Mouse (Mus musculus): ENCODE measurements at regions not wholly inside any gene's neighbourhood (a gene's known extent, or its start where the extent isn't known, plus 50 kb on each side); places are given as distances from the start of the nearest gene placed in this dataset.

GRCm38 (mm10) chr16:25478300-25478699 lies 191.7 kb downstream of the Tprg start:
- no peak overlapping the region for H3K4me2 ChIP-seq (ENCODE audit: low read length)
- no peak for ATAC-seq
- WGBS, result 69% methylated on average over 2 of the region's 2 CpGs

GRCm38 (mm10) chr16:25483831-25484254 lies 197.2 kb downstream of the Tprg start:
- no peaks in the 10 kb centered on the region for H3K9me3 ChIP-seq (replicated peaks; ENCODE audit: control insufficient read depth, low read length)
- peak; percentile 68 for DNase-seq (ENCODE audit: low spot score)
- WGBS, result 44% methylated on average over 5 of the region's 5 CpGs
- H3K4me2 ChIP-seq (ENCODE audit: low read length), result no peak overlapping the region
- no peaks in the 10 kb centered on the region for H3K36me3 ChIP-seq (ENCODE audit: control insufficient read depth, insufficient read depth, low read length)
- no peak overlapping the region for H3K27ac ChIP-seq (ENCODE audit: low read depth, low read length)
- no peak overlapping the region for H3K4me3 ChIP-seq (ENCODE audit: low read depth, low read length)
- no peaks in the 10 kb centered on the region for H3K4me1 ChIP-seq (ENCODE audit: control insufficient read depth, insufficient read depth, low read length)
- H3K27me3 ChIP-seq (replicated peaks; ENCODE audit: control insufficient read depth, insufficient read depth, low read length), result no peaks in the 10 kb centered on the region
- peak; percentile 77 for ATAC-seq
- H3K9ac ChIP-seq (ENCODE audit: low read length), result no peak overlapping the region

More at GRCm38 (mm10) chr16:25478300-25478699, 191.7 kb downstream of the Tprg start:
- Histone ChIP-seq H3K9ac (ENCODE audit: low read length) (no peak overlapping the region), H3K4me1 (ENCODE audit: control insufficient read depth, insufficient read depth, low read length) (no peaks in the 10 kb centered on the region), H3K27ac (ENCODE audit: low read depth, low read length) (no peak overlapping the region), H3K9me3 (replicated peaks; ENCODE audit: control insufficient read depth, low read length) (no peaks in the 10 kb centered on the region), H3K27me3 (replicated peaks; ENCODE audit: control insufficient read depth, insufficient read depth, low read length) (no peaks in the 10 kb centered on the region), H3K36me3 (ENCODE audit: control insufficient read depth, insufficient read depth, low read length) (no peaks in the 10 kb centered on the region), H3K4me3 (ENCODE audit: low read depth, low read length) (no peak overlapping the region)
- DNase-seq (ENCODE audit: low spot score), result no peak

DNA sequence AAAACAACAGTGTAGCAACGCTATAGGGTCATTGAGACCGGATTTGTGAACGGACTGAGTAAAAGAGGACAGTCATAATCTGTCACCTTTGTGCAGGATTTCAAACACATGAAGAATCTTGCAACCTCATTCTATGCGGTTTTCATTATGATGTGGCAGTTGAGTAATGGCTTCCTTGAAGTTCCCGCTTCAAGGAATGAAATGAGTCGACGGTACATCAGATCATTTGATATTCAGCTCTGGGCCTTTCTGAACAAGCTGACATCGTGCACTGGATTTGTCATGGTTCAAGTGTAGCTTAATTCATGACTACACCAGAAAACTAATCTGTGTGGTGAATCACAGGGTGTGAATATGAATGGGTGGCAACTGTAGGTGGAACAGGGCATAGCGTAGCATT lies 198.4 kb downstream of the Tprg start:
- Histone ChIP-seq H3K4me3 (ENCODE audit: low read depth, low read length) (no peak overlapping the region), H3K36me3 (ENCODE audit: control insufficient read depth, insufficient read depth, low read length) (no peaks in the 10 kb centered on the region), H3K27me3 (replicated peaks; ENCODE audit: control insufficient read depth, insufficient read depth, low read length) (no peaks in the 10 kb centered on the region), H3K4me1 (ENCODE audit: control insufficient read depth, insufficient read depth, low read length) (no peaks in the 10 kb centered on the region), H3K9ac (ENCODE audit: low read length) (no peak overlapping the region), H3K27ac (ENCODE audit: low read depth, low read length) (no peak overlapping the region), H3K9me3 (replicated peaks; ENCODE audit: control insufficient read depth, low read length) (no peaks in the 10 kb centered on the region), H3K4me2 (ENCODE audit: low read length) (no peak overlapping the region)
- ATAC-seq, result no peak
- DNase-seq (ENCODE audit: low spot score), result no peak
- 90% methylated on average over 9 of the region's 9 CpGs for WGBS

DNA sequence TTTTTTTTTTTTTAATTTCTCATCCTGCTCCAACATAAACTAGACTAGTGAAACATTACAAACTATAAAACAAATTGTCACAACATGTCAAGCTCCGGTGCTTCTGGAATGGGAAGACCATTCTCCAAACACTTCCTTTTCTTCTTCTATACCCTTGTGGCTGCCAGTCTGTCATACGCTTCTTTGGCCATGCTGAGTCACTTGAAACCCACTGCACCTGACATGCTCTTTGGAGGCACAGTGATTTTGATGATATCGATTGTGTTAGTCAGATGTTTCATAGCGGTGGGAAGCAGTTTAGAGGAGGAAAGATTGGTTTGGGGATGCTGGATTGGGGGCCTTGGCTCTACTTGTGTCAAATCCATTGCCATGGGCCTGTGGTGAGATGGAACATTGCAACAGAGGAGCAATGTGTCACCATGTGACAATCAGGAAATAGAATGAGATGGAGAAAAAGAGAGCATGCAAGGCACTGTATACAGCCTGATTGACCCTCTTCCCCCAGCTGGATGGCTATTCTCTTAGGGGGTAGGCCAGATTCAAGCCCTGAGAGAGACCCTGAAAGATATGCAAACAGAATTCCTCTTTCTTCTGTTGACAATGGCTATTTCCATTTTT lies 197.0 kb upstream of the Trp63 start:
- 90% methylated on average over 4 of the region's 4 CpGs for WGBS

GRCm38 (mm10) chr16:25490847-25491246 lies 192.7 kb upstream of the Trp63 start:
- H3K36me3 ChIP-seq (ENCODE audit: control insufficient read depth, insufficient read depth, low read length), result no peaks in the 10 kb centered on the region
- H3K4me1 ChIP-seq (ENCODE audit: control insufficient read depth, insufficient read depth, low read length), result no peaks in the 10 kb centered on the region
- no peak overlapping the region for H3K4me3 ChIP-seq (ENCODE audit: low read depth, low read length)
- H3K4me2 ChIP-seq (ENCODE audit: low read length), result no peak overlapping the region
- no peak overlapping the region for H3K9ac ChIP-seq (ENCODE audit: low read length)
- no peaks in the 10 kb centered on the region for H3K9me3 ChIP-seq (replicated peaks; ENCODE audit: control insufficient read depth, low read length)
- peak; percentile 26; the same call in 1 of the 2 replicates for ATAC-seq
- no peak overlapping the region for H3K27ac ChIP-seq (ENCODE audit: low read depth, low read length)
- 31% methylated on average over 3 of the region's 3 CpGs for WGBS
- peak; percentile 23 for DNase-seq (ENCODE audit: low spot score)
- no peaks in the 10 kb centered on the region for H3K27me3 ChIP-seq (replicated peaks; ENCODE audit: control insufficient read depth, insufficient read depth, low read length)

More for the DNA sequence above, 197.0 kb upstream of the Trp63 start:
- Histone ChIP-seq H3K27me3 (replicated peaks; ENCODE audit: control insufficient read depth, insufficient read depth, low read length) (no peaks in the 10 kb centered on the region), H3K4me1 (ENCODE audit: control insufficient read depth, insufficient read depth, low read length) (no peaks in the 10 kb centered on the region), H3K9ac (ENCODE audit: low read length) (no peak overlapping the region), H3K9me3 (replicated peaks; ENCODE audit: control insufficient read depth, low read length) (no peaks in the 10 kb centered on the region), H3K4me3 (ENCODE audit: low read depth, low read length) (no peak overlapping the region), H3K27ac (ENCODE audit: low read depth, low read length) (no peak overlapping the region), H3K36me3 (ENCODE audit: control insufficient read depth, insufficient read depth, low read length) (no peaks in the 10 kb centered on the region), H3K4me2 (ENCODE audit: low read length) (no peak overlapping the region)
- ATAC-seq (no peak), DNase-seq (ENCODE audit: low spot score) (no peak)

DNA sequence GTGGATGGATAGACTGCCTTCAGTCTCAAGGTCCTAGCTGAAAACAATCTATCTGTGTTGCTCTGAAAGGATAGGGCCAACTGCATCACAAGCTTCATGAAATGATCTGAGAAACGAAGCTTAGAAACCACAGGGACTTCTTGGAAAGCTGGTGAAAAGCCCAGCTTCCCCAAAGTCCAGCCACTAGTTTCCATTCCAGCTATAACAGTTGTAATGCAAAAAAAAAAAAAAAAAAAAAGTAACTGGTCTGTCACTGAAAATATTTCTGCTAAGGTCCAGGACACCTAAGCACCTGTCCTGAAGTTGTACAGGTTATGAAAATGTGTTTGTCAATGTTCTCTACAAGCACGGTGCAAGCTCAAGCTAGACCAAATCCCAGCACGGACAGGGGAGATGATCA lies 189.4 kb upstream of the Trp63 start:
- Histone ChIP-seq H3K4me2 (ENCODE audit: low read length) (no peak overlapping the region), H3K27me3 (replicated peaks; ENCODE audit: control insufficient read depth, insufficient read depth, low read length) (no peaks in the 10 kb centered on the region), H3K9me3 (replicated peaks; ENCODE audit: control insufficient read depth, low read length) (no peaks in the 10 kb centered on the region), H3K36me3 (ENCODE audit: control insufficient read depth, insufficient read depth, low read length) (no peaks in the 10 kb centered on the region), H3K9ac (ENCODE audit: low read length) (no peak overlapping the region), H3K4me1 (ENCODE audit: control insufficient read depth, insufficient read depth, low read length) (no peaks in the 10 kb centered on the region), H3K4me3 (ENCODE audit: low read depth, low read length) (no peak overlapping the region), H3K27ac (ENCODE audit: low read depth, low read length) (no peak overlapping the region)
- ATAC-seq (no peak), DNase-seq (ENCODE audit: low spot score) (no peak)
- WGBS, result 88% methylated on average over 3 of the region's 3 CpGs

DNA sequence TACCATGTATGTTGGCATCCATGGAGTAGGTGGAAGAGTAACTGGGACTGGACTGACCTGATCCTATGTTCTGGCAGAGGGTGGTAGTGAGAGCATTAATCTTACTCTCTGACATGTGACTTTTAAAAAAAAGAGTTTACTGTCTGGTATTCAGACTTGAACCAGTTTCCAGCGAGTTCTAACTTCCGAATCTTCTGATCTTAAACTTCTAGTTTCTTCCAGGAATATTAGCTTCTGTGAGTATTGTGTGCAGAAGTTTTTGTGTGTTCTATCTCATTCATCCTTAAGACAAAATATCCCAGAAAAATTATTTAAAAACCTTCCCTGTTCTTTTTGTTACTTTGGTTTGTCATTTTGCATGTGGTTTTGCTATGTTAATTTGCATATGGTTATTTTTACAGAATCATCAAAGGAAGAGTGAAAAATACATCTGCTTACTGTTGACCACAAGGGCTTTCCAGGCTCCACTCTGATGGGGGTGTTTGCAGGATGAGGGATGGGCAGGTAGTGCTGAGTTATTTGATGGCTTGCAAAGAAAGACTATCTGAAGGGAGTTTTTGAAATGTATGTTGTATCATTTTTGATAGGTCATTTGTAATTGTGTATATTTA lies 187.9 kb upstream of the Trp63 start:
- H3K9ac ChIP-seq (ENCODE audit: low read length), result no peak overlapping the region
- no peaks in the 10 kb centered on the region for H3K36me3 ChIP-seq (ENCODE audit: control insufficient read depth, insufficient read depth, low read length)
- WGBS, result 91% methylated on average over 2 of the region's 2 CpGs
- no peaks in the 10 kb centered on the region for H3K4me1 ChIP-seq (ENCODE audit: control insufficient read depth, insufficient read depth, low read length)
- no peaks in the 10 kb centered on the region for H3K27me3 ChIP-seq (replicated peaks; ENCODE audit: control insufficient read depth, insufficient read depth, low read length)
- no peak for DNase-seq (ENCODE audit: low spot score)
- H3K4me3 ChIP-seq (ENCODE audit: low read depth, low read length), result no peak overlapping the region
- H3K27ac ChIP-seq (ENCODE audit: low read depth, low read length), result no peak overlapping the region
- no peaks in the 10 kb centered on the region for H3K9me3 ChIP-seq (replicated peaks; ENCODE audit: control insufficient read depth, low read length)
- no peak for ATAC-seq
- H3K4me2 ChIP-seq (ENCODE audit: low read length), result no peak overlapping the region

GRCm38 (mm10) chr16:25504829-25505228 lies 178.7 kb upstream of the Trp63 start:
- H3K27me3 ChIP-seq (replicated peaks; ENCODE audit: control insufficient read depth, insufficient read depth, low read length), result no peaks in the 10 kb centered on the region
- no peak overlapping the region for H3K27ac ChIP-seq (ENCODE audit: low read depth, low read length)
- no peaks in the 10 kb centered on the region for H3K4me1 ChIP-seq (ENCODE audit: control insufficient read depth, insufficient read depth, low read length)
- H3K4me3 ChIP-seq (ENCODE audit: low read depth, low read length), result no peak overlapping the region
- DNase-seq (ENCODE audit: low spot score), result no peak
- no peak overlapping the region for H3K4me2 ChIP-seq (ENCODE audit: low read length)
- ATAC-seq, result no peak
- H3K36me3 ChIP-seq (ENCODE audit: control insufficient read depth, insufficient read depth, low read length), result no peaks in the 10 kb centered on the region
- 77% methylated on average over 3 of the region's 3 CpGs for WGBS
- H3K9me3 ChIP-seq (replicated peaks; ENCODE audit: control insufficient read depth, low read length), result no peaks in the 10 kb centered on the region
- no peak overlapping the region for H3K9ac ChIP-seq (ENCODE audit: low read length)

DNA sequence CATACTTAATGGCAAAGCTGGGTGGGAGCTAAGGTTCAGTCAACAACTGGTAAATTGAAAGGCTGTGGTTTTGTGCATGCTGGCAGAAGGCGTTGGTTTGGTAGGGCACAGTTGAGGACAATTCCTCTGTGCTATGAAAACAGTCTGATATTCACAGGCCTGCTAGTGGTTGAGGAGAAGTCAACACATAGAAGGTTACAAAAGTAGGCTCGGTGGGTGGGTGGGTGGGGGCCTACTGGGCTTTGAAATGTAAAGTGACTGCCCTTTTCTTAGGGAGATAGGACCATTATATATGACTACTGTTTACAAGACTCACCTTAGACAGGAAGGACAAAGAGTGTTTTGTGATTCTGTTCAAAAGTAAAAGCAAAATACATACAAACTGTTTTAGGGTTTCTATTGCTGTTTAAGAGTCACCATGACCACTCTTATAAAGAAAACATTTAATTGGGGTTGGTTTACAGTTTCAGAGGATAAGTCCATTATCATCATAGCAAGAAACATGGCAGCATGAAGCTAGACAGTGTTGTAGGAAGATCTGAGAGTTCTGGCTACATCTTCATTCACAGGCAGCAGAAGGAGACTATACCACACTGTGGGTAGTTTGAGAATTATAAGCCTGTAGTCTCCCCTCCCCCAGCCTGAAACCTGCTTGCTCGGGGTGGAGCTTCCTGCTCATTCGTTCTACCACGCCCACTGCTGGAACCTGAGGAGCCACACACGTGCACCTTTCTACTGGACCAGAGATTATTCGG lies 166.3 kb upstream of the Trp63 start:
- Histone ChIP-seq H3K36me3 (ENCODE audit: control insufficient read depth, insufficient read depth, low read length) (no peaks in the 10 kb centered on the region), H3K27me3 (replicated peaks; ENCODE audit: control insufficient read depth, insufficient read depth, low read length) (no peaks in the 10 kb centered on the region), H3K4me3 (ENCODE audit: low read depth, low read length) (no peak overlapping the region), H3K4me2 (ENCODE audit: low read length) (no peak overlapping the region), H3K9me3 (replicated peaks; ENCODE audit: control insufficient read depth, low read length) (no peaks in the 10 kb centered on the region), H3K27ac (ENCODE audit: low read depth, low read length) (no peak overlapping the region), H3K9ac (ENCODE audit: low read length) (no peak overlapping the region), H3K4me1 (ENCODE audit: control insufficient read depth, insufficient read depth, low read length) (no peaks in the 10 kb centered on the region)
- DNase-seq (ENCODE audit: low spot score), result no peak
- WGBS, result 64% methylated on average over 3 of the region's 7 CpGs
- no peak for ATAC-seq
